Mouse (Mus musculus): ENCODE results near the gene Lpxn. TPM values are rescaled to one million over a fixed set of nuclear protein-coding genes. Genes with fewer than 3 reads are reported as not detected.

The Lpxn gene
- total RNA-seq (2023) = 23.8 TPM

GRCm38 (mm10) chr19:12795511-12796327, at the start of gene Lpxn, which contains the start of gene Zfp91:
TSS of gene Lpxn (plus strand) at chr19:12796193.
TSS of gene Zfp91 (minus strand) at chr19:12796126.

GRCm38 (mm10) chr19:12765308-12765707, 30.7 kb upstream of the Lpxn start, which contains the start of gene Cntf:
TSS of gene Cntf (minus strand) at chr19:12765632.

GRCm38 (mm10) chr19:12846382-12846781, 50.4 kb downstream of the Lpxn start, which contains the start of gene Gm5244:
TSS of gene Gm5244 (plus strand) at chr19:12846682.

GRCm38 (mm10) chr19:12856983-12857382, 61.0 kb downstream of the Lpxn start, which contains the start of gene Olfr1444:
TSS of gene Olfr1444 (plus strand) at chr19:12857283.

Other genes starting within 250 kb of the Lpxn start
- gene Gm4952, start 196.2 kb upstream of the Lpxn start, total RNA-seq (2023) = not detected
- not detected for gene Glyat, start 162.9 kb upstream of the Lpxn start, total RNA-seq (2023)
- gene Olfr1442, start 125.8 kb upstream of the Lpxn start, total RNA-seq (2023) = not detected
- not detected for gene Olfr1443, start 118.1 kb upstream of the Lpxn start, total RNA-seq (2023)
- not detected for gene Keg1, start 100.4 kb upstream of the Lpxn start, total RNA-seq (2023)
- gene Cntf, start 30.6 kb upstream of the Lpxn start, total RNA-seq (2023) = 4.2 TPM
- 71.0 TPM for gene Zfp91, start 67 bp upstream of the Lpxn start, total RNA-seq (2023)
- 1.1 TPM for gene Gm5244, start 50.5 kb downstream of the Lpxn start, total RNA-seq (2023)
- gene Olfr1444, start 61.1 kb downstream of the Lpxn start, total RNA-seq (2023) = 0.71 TPM
- not detected for gene Olfr1445, start 87.7 kb downstream of the Lpxn start, total RNA-seq (2023)
- gene Olfr1446, start 97.3 kb downstream of the Lpxn start, total RNA-seq (2023) = not detected
- not detected for gene Olfr1447, start 107.5 kb downstream of the Lpxn start, total RNA-seq (2023)
- gene Olfr1448, start 128.2 kb downstream of the Lpxn start, total RNA-seq (2023) = not detected
- gene Olfr1449, start 134.6 kb downstream of the Lpxn start, total RNA-seq (2023) = not detected
- gene Olfr1450, start 154.1 kb downstream of the Lpxn start, total RNA-seq (2023) = not detected
- not detected for gene Olfr1451, start 198.8 kb downstream of the Lpxn start, total RNA-seq (2023)
- not detected for gene Olfr1453, start 232.1 kb downstream of the Lpxn start, total RNA-seq (2023)